Mouse (Mus musculus) MEL (cell line): ENCODE measurements around the gene Olfr465-ps1. TPM values are rescaled to one million over a fixed set of nuclear protein-coding genes. Genes with fewer than 3 reads are reported as not detected.

ENCODE experiments used
- DNase-seq: peaks from one replicate; pipeline ENCODE4 v3.0.0; 2011; ENCODE audit warnings: low read depth, low spot score
- H3K27ac ChIP-seq: 2 replicates; pipeline ENCODE4 v1.5.1; 2012; ENCODE audit warnings: low read depth, mild to moderate bottlenecking, control low read depth, low read length, moderate library complexity; ENCODE audit not compliant: control insufficient read depth
- H3K27me3 ChIP-seq, 2 experiments: fragments of 150-350 bp in 1 of 2; sonication (generic) in 1 of 2; 2 replicates each; pipeline ENCODE4 v1.6.1; 2012; ENCODE audit warnings: low read length in 2 of 2, mild to moderate bottlenecking in 2 of 2, improper control_type of control experiment in 1 of 2, moderate library complexity in 1 of 2; ENCODE audit not compliant: insufficient read depth in 2 of 2, control insufficient read depth in 1 of 2
- H3K36me3 ChIP-seq, 2 experiments: 2 replicates each; pipeline ENCODE4 v1.6.1; 2012 to 2014; ENCODE audit warnings: low read length in 2 of 2, improper control_type of control experiment in 1 of 2, inconsistent platforms in 1 of 2, mild to moderate bottlenecking in 1 of 2; ENCODE audit not compliant: insufficient read depth in 2 of 2, control insufficient read depth in 1 of 2
- H3K4me1 ChIP-seq, 2 experiments: fragments of 150-350 bp in 1 of 2; sonication (generic) in 1 of 2; 2 replicates each; pipeline ENCODE4 v1.6.1; 2012; ENCODE audit warnings: low read length in 2 of 2, improper control_type of control experiment in 1 of 2, mild to moderate bottlenecking in 1 of 2; ENCODE audit not compliant: insufficient read depth in 2 of 2, control insufficient read depth in 1 of 2
- H3K4me3 ChIP-seq, 2 experiments: fragments of 150-350 bp in 1 of 2; sonication (generic) in 1 of 2; 2 replicates each; pipeline ENCODE4 v1.5.1; 2012; ENCODE audit warnings: low read depth in 2 of 2, low read length in 2 of 2, mild to moderate bottlenecking in 2 of 2, moderate library complexity in 2 of 2, control low read depth in 1 of 2, improper control_type of control experiment in 1 of 2; ENCODE audit not compliant: control insufficient read depth in 1 of 2, insufficient read depth in 1 of 2
- H3K79me2 ChIP-seq: 2 replicates; pipeline ENCODE4 v1.6.1; 2012; ENCODE audit warnings: mild to moderate bottlenecking, low read length, moderate library complexity; ENCODE audit not compliant: control insufficient read depth, poor library complexity, insufficient read depth
- H3K9ac ChIP-seq: 2 replicates; pipeline ENCODE4 v1.6.1; 2012; ENCODE audit warnings: low read depth, mild to moderate bottlenecking, control low read depth, low read length, moderate library complexity; ENCODE audit not compliant: control insufficient read depth, poor library complexity, severe bottlenecking
- H3K9me3 ChIP-seq: fragments of 150-350 bp; sonication (generic); replicated peaks from 2 replicates; pipeline ENCODE4 v1.6.1; 2012; ENCODE audit warnings: mild to moderate bottlenecking, low read length, improper control_type of control experiment, moderate library complexity; ENCODE audit not compliant: insufficient read depth
- BHLHE40 ChIP-seq: IDR thresholded peaks from 2 replicates; pipeline ENCODE4 v1.6.1; 2012; ENCODE audit warnings: low read depth, mild to moderate bottlenecking, inconsistent platforms, low read length, improper control_type of control experiment, borderline replicate concordance
- CHD1 ChIP-seq: IDR thresholded peaks from 2 replicates; pipeline ENCODE4 v1.6.1; 2012; ENCODE audit warnings: low read depth, mild to moderate bottlenecking, inconsistent platforms, low read length, improper control_type of control experiment
- CHD2 ChIP-seq: IDR thresholded peaks from 2 replicates; pipeline ENCODE4 v1.6.1; 2011; ENCODE audit warnings: low read length, improper control_type of control experiment
- CTCF ChIP-seq, 3 experiments: IDR thresholded peaks in 2 of 3; conservative IDR thresholded peaks in 1 of 3; 2 replicates each; pipeline ENCODE4 v1.5.1; 2011 to 2012; ENCODE audit warnings: low read length in 3 of 3, low read depth in 2 of 3, mild to moderate bottlenecking in 2 of 3, improper control_type of control experiment in 1 of 3, inconsistent platforms in 1 of 3, mixed read lengths in 1 of 3, moderate library complexity in 1 of 3; ENCODE audit not compliant: control insufficient read depth in 1 of 3, insufficient read depth in 1 of 3, poor library complexity in 1 of 3, severe bottlenecking in 1 of 3
- E2F4 ChIP-seq: IDR thresholded peaks from 2 replicates; pipeline ENCODE4 v1.6.1; 2011; ENCODE audit warnings: low read depth, low read length, improper control_type of control experiment, borderline replicate concordance
- ELF1 ChIP-seq: IDR thresholded peaks from 2 replicates; pipeline ENCODE4 v1.6.1; 2014; ENCODE audit warnings: low read depth, mild to moderate bottlenecking, inconsistent platforms, low read length, improper control_type of control experiment, moderate library complexity
- EP300 ChIP-seq, 2 experiments: IDR thresholded peaks; 2 replicates each; pipeline ENCODE4 v1.6.1; 2011; ENCODE audit warnings: improper control_type of control experiment in 2 of 2, low read length in 2 of 2, low read depth in 1 of 2, mild to moderate bottlenecking in 1 of 2
- ETS1 ChIP-seq: IDR thresholded peaks from 2 replicates; pipeline ENCODE4 v1.6.1; 2012; ENCODE audit warnings: low read depth, mild to moderate bottlenecking, inconsistent platforms, low read length, improper control_type of control experiment, moderate library complexity
- GABPA ChIP-seq: IDR thresholded peaks from 2 replicates; pipeline ENCODE4 v1.6.1; 2012; ENCODE audit warnings: low read depth, mild to moderate bottlenecking, inconsistent platforms, low read length, improper control_type of control experiment, moderate library complexity
- GATA1 ChIP-seq: IDR thresholded peaks from 2 replicates; pipeline ENCODE4 v1.6.1; 2011; ENCODE audit warnings: low read depth, low read length, improper control_type of control experiment
- HCFC1 ChIP-seq: IDR thresholded peaks from 2 replicates; pipeline ENCODE4 v1.6.1; 2012; ENCODE audit warnings: low read depth, mild to moderate bottlenecking, inconsistent platforms, low read length, improper control_type of control experiment, moderate library complexity
- JUND ChIP-seq: IDR thresholded peaks from 2 replicates; pipeline ENCODE4 v1.6.1; 2011; ENCODE audit warnings: low read depth, mild to moderate bottlenecking, improper control_type of control experiment, low read length
- KAT2A ChIP-seq: conservative IDR thresholded peaks from 2 replicates; pipeline ENCODE4 v1.6.1; 2012; ENCODE audit warnings: low read depth, low read length, improper control_type of control experiment, inconsistent platforms
- MAFK ChIP-seq: IDR thresholded peaks from 2 replicates; pipeline ENCODE4 v1.6.1; 2011; ENCODE audit warnings: low read depth, mild to moderate bottlenecking, low read length, improper control_type of control experiment, borderline replicate concordance
- MAZ ChIP-seq: IDR thresholded peaks from 2 replicates; pipeline ENCODE4 v1.6.1; 2012; ENCODE audit warnings: low read depth, mild to moderate bottlenecking, inconsistent platforms, low read length, improper control_type of control experiment
- MEF2A ChIP-seq: IDR thresholded peaks from 2 replicates; pipeline ENCODE4 v1.6.1; 2014; ENCODE audit warnings: low read depth, mild to moderate bottlenecking, inconsistent platforms, low read length, improper control_type of control experiment; ENCODE audit not compliant: poor library complexity, insufficient replicate concordance, severe bottlenecking; ENCODE audit errors: extremely low read depth
- MXI1 ChIP-seq: IDR thresholded peaks from 2 replicates; pipeline ENCODE4 v1.6.1; 2011; ENCODE audit warnings: mild to moderate bottlenecking, low read depth, low read length, improper control_type of control experiment
- MYC ChIP-seq: IDR thresholded peaks from 2 replicates; pipeline ENCODE4 v1.6.1; 2011; ENCODE audit warnings: low read depth, mild to moderate bottlenecking, low read length, improper control_type of control experiment, moderate library complexity
- NRF1 ChIP-seq: IDR thresholded peaks from 2 replicates; pipeline ENCODE4 v1.6.1; 2014; ENCODE audit warnings: low read depth, mild to moderate bottlenecking, inconsistent platforms, low read length, improper control_type of control experiment, moderate library complexity; ENCODE audit not compliant: poor library complexity, insufficient read depth, severe bottlenecking
- POLR2A ChIP-seq, 2 experiments: IDR thresholded peaks; 2 replicates each; pipeline ENCODE4 v1.6.1; 2011 to 2012; ENCODE audit warnings: low read length in 2 of 2, mild to moderate bottlenecking in 2 of 2, control low read depth in 1 of 2, improper control_type of control experiment in 1 of 2, low read depth in 1 of 2, moderate library complexity in 1 of 2; ENCODE audit not compliant: control insufficient read depth in 1 of 2, insufficient read depth in 1 of 2, poor library complexity in 1 of 2
- POLR2AphosphoS2 ChIP-seq: IDR thresholded peaks from 2 replicates; pipeline ENCODE4 v1.6.1; 2011; ENCODE audit warnings: low read length, improper control_type of control experiment
- POLR2AphosphoS5 ChIP-seq: IDR thresholded peaks from 2 replicates; pipeline ENCODE4 v1.6.1; 2012; ENCODE audit warnings: low read depth, borderline replicate concordance, mild to moderate bottlenecking, inconsistent platforms, low read length, moderate library complexity, mixed read lengths
- RAD21 ChIP-seq: IDR thresholded peaks from 2 replicates; pipeline ENCODE4 v1.6.1; 2011; ENCODE audit warnings: mild to moderate bottlenecking, low read depth, low read length, improper control_type of control experiment
- RCOR1 ChIP-seq: IDR thresholded peaks from 2 replicates; pipeline ENCODE4 v1.6.1; 2012; ENCODE audit warnings: low read depth, mild to moderate bottlenecking, inconsistent platforms, low read length, improper control_type of control experiment
- SIN3A ChIP-seq: IDR thresholded peaks from 2 replicates; pipeline ENCODE4 v1.6.1; 2012; ENCODE audit warnings: low read length, improper control_type of control experiment, inconsistent platforms
- SMC3 ChIP-seq: IDR thresholded peaks from 2 replicates; pipeline ENCODE4 v1.6.1; 2011; ENCODE audit warnings: low read depth, low read length, improper control_type of control experiment
- TBP ChIP-seq: IDR thresholded peaks from 2 replicates; pipeline ENCODE4 v1.8.0; 2011; ENCODE audit warnings: low read depth, low read length, improper control_type of control experiment
- USF1 ChIP-seq: IDR thresholded peaks from 2 replicates; pipeline ENCODE4 v1.6.1; 2014; ENCODE audit warnings: low read depth, mild to moderate bottlenecking, inconsistent platforms, low read length, improper control_type of control experiment, moderate library complexity
- USF2 ChIP-seq, 2 experiments: IDR thresholded peaks; 2 replicates each; pipeline ENCODE4 v1.6.1; 2011 to 2012; ENCODE audit warnings: improper control_type of control experiment in 2 of 2, low read length in 2 of 2, borderline replicate concordance in 1 of 2, inconsistent platforms in 1 of 2, low read depth in 1 of 2, mild to moderate bottlenecking in 1 of 2; ENCODE audit not compliant: insufficient read depth in 1 of 2
- ZKSCAN1 ChIP-seq: IDR thresholded peaks from 2 replicates; pipeline ENCODE4 v1.6.1; 2012; ENCODE audit warnings: low read depth, mild to moderate bottlenecking, inconsistent platforms, low read length, improper control_type of control experiment, moderate library complexity
- ZMIZ1 ChIP-seq: IDR thresholded peaks from 2 replicates; pipeline ENCODE4 v1.6.1; 2012; ENCODE audit warnings: low read depth, mild to moderate bottlenecking, inconsistent platforms, low read length, improper control_type of control experiment, moderate library complexity
- ZNF384 ChIP-seq: IDR thresholded peaks from 2 replicates; pipeline ENCODE4 v1.6.1; 2012; ENCODE audit warnings: low read depth, mild to moderate bottlenecking, inconsistent platforms, low read length, improper control_type of control experiment
- polyA plus RNA-seq, 2 experiments: library from polyadenylated mRNA; stranded (reverse) in 1 of 2; unstranded in 1 of 2; fragments of >175 nt in 1 of 2; fragments of >200 nt in 1 of 2; gene quantifications; 2 replicates each; pipeline versions ENCODE4 v1.2.1 to v1.2.4; 2012; ENCODE audit warnings: low replicate concordance in 2 of 2, low read depth in 1 of 2; ENCODE audit not compliant: insufficient read length in 2 of 2, insufficient read depth in 1 of 2, missing spikeins in 1 of 2
- total RNA-seq: library from RNA; depleted of rRNA; stranded (reverse); fragments of 300-350 nt; gene quantifications from 2 replicates; pipeline ENCODE4 v1.2.3, GENCODE M21; 2012

The Olfr465-ps1 gene
- total and polyA plus RNA-seq, 3 experiments: not detected

DNA sequence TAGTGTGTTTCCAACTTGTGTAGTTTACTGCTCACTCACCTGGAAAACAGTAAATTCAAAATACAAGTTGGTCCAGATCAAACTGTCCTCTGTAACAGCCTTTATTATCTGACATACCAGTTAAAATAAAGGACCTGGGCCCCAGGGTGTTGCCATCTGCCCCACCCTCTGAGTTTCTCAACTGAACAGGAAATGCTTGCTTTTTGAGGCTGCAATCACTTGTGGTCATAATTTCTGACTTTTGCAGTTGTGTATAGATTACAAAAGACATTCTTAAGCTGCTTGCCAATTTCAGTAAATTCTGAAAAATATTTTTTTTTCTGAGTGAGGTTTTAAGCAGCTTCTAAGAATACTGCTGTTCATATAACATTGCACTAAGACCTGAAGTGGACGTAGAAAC lies 15.8 kb upstream of the Olfr465-ps1 start (continued):
- no peak for TF ChIP-seq BHLHE40
- TF ChIP-seq USF2 (IDR thresholded peaks at IDR 0.05; ENCODE audit: borderline replicate concordance in 1 of 2, insufficient read depth in 1 of 2, low read depth in 1 of 2, low read length in 2 of 2): no peak
- TF ChIP-seq KAT2A: peak; percentile 56; the same call in 1 of the 2 replicates
- peak; percentile 91 for TF ChIP-seq RCOR1
- TF ChIP-seq JUND: peak; percentile 84
- peak; percentile 95 for TF ChIP-seq SIN3A
- TF ChIP-seq CTCF (IDR thresholded peaks at IDR 0.05 in 2 of 3, conservative IDR thresholded peaks at IDR 0.05 in 1 of 3; ENCODE audit: control insufficient read depth in 1 of 3, insufficient read depth in 1 of 3, low read depth in 2 of 3, low read length in 3 of 3, poor library complexity in 1 of 3, severe bottlenecking in 1 of 3): no peak
- TF ChIP-seq USF1: no peak
- peak; percentile 88 for TF ChIP-seq GATA1
- TF ChIP-seq CHD2: peak; percentile 58
- TF ChIP-seq HCFC1: no peak; the same call in 1 of the 2 replicates
- TF ChIP-seq MEF2A: no peak
- TF ChIP-seq, all 39 proteins: peak for 23

GRCm38 (mm10) chr13:65127063-65127847 lies 10.6 kb upstream of the Olfr465-ps1 start:
- Histone ChIP-seq H3K9me3 (no peaks in the 10 kb centered on the region), H3K4me3 (no peak overlapping the region), H3K79me2 (no peaks in the 10 kb centered on the region), H3K9ac (no peak overlapping the region), H3K27me3 (no peaks in the 10 kb centered on the region), H3K27ac (peak overlapping the region; percentile 49), H3K4me1 (peaks cover 9 to 13% of the 10 kb centered on the region in 2 experiments), H3K36me3 (peaks cover 0 to 12% of the 10 kb centered on the region in 2 experiments; a peak in 2 of 4 replicates)
- peak; percentile 85 for DNase-seq
- TF ChIP-seq ZKSCAN1 (no peak), EP300 (IDR thresholded peaks at IDR 0.05; ENCODE audit: low read depth in 1 of 2, low read length in 2 of 2) (peak in 1 of 2 experiments; percentile 27; a peak in 1 of 4 replicates), SIN3A (no peak), POLR2AphosphoS5 (no peak), USF2 (IDR thresholded peaks at IDR 0.05; ENCODE audit: borderline replicate concordance in 1 of 2, insufficient read depth in 1 of 2, low read depth in 1 of 2, low read length in 2 of 2) (no peak), POLR2AphosphoS2 (no peak), ZNF384 (peak; percentile 70), JUND (no peak), MAFK (no peak), CHD1 (no peak), MXI1 (0 out of 2 replicates have a peak, but pooled peaks have one; percentile 34), ETS1 (no peak), GABPA (no peak), USF1 (peak; percentile 71), ZMIZ1 (no peak), TBP (no peak), CTCF (IDR thresholded peaks at IDR 0.05 in 2 of 3, conservative IDR thresholded peaks at IDR 0.05 in 1 of 3; ENCODE audit: control insufficient read depth in 1 of 3, insufficient read depth in 1 of 3, low read depth in 2 of 3, low read length in 3 of 3, poor library complexity in 1 of 3, severe bottlenecking in 1 of 3) (peak; percentile 21 to 45 (median 42)), MYC (peak; percentile 89), SMC3 (peak; percentile 51), MAZ (no peak), RAD21 (peak; percentile 48), KAT2A (no peak), E2F4 (no peak), POLR2A (IDR thresholded peaks at IDR 0.05; ENCODE audit: control insufficient read depth in 1 of 2, insufficient read depth in 1 of 2, low read depth in 1 of 2, low read length in 2 of 2, poor library complexity in 1 of 2) (no peak), ELF1 (no peak), CHD2 (no peak), RCOR1 (no peak), NRF1 (no peak)
